Mouse (Mus musculus): ENCODE results near the gene Podxl.

DNA sequence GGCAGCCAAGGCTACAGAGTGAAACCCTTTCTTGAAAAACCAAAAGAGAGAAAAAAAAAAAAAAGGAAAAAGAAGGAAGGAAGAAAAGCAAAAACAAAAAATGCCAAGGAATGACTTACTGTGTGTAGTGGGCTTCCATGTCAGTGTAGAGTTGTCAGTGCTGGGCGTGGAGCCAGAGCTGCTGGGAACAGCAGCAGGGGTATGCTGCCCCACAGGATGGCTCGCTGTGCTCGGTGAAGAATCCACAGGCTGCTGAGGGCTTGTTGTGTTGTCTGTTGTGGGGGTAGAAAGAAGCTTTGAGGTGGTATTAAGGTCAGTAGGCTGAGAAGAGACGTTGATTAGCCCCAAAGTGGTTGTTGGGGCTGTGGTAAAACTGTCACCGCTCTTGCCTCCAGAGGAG, 35.4 kb downstream of the Podxl start:
- TF ChIP-seq CTCF (conservative IDR thresholded peaks at IDR 0.05; ENCODE audit: insufficient read depth, insufficient read length, low read depth, low read length) (no peak), POLR2A (IDR thresholded peaks at IDR 0.05; ENCODE audit: low read depth, low read length) (no peak)

All from kidney, adult 2 months (tissue).